Mouse (Mus musculus) forebrain, embryonic 13.5 days (tissue): ENCODE measurements around the gene Tmem230. TPM values are rescaled to one million over a fixed set of nuclear protein-coding genes. Genes with fewer than 3 reads are reported as not detected.
"Not testable (repeated sequence)": the region's sequence is repeated elsewhere in the genome, so short reads cannot be mapped to it uniquely, and the experiment has no call there.

Experiments used
- ATAC-seq: fragments of 200-750 bp; cut with Nextera tagmentation; 2 replicates; pipeline ENCODE4 v1.8.0; 2017
- H3K27ac ChIP-seq: fragments of 300-500 bp; sonication (generic); 2 replicates; pipeline ENCODE4 v1.5.1; 2015; ENCODE audit warnings: inconsistent platforms, mild to moderate bottlenecking, moderate library complexity
- H3K27me3 ChIP-seq: fragments of 300-500 bp; sonication (generic); 2 replicates; pipeline ENCODE4 v1.6.1; 2015; ENCODE audit warnings: mild to moderate bottlenecking, inconsistent platforms
- H3K36me3 ChIP-seq: fragments of 300-500 bp; sonication (generic); 2 replicates; pipeline ENCODE4 v1.6.1; 2015; ENCODE audit warnings: mild to moderate bottlenecking, inconsistent platforms; ENCODE audit not compliant: poor library complexity, severe bottlenecking
- H3K4me1 ChIP-seq: fragments of 300-500 bp; sonication (generic); 2 replicates; pipeline ENCODE4 v1.6.1; 2015; ENCODE audit warnings: inconsistent platforms
- H3K4me2 ChIP-seq: fragments of 300-500 bp; sonication (generic); 2 replicates; pipeline ENCODE4 v1.6.1; 2015; ENCODE audit warnings: inconsistent platforms, mild to moderate bottlenecking, moderate library complexity
- H3K4me3 ChIP-seq: fragments of 300-500 bp; sonication (generic); 2 replicates; pipeline ENCODE4 v1.5.1; 2015; ENCODE audit warnings: mild to moderate bottlenecking, inconsistent platforms
- H3K9ac ChIP-seq: fragments of 300-500 bp; sonication (generic); 2 replicates; pipeline ENCODE4 v1.6.1; 2015; ENCODE audit warnings: mild to moderate bottlenecking, inconsistent platforms
- H3K9me3 ChIP-seq: fragments of 300-500 bp; sonication (generic); replicated peaks from 2 replicates; pipeline ENCODE4 v1.6.1; 2016; ENCODE audit warnings: inconsistent platforms
- WGBS: fragments of 180-500 bp; shearing (Covaris S2); methylation state at CpG from one replicate; pipeline ENCODE4 v1.1.7; 2015; 5-methylcytosine and 5-hydroxymethylcytosine counted together
- polyA plus RNA-seq: library from polyadenylated mRNA; unstranded; fragments of >200 nt; fragmentation: Nextera tagmentation; extraction: Ambion mirVana; gene quantifications from 2 replicates; pipeline ENCODE4 v1.2.1, GENCODE M21; 2015

The Tmem230 gene
- polyA plus RNA-seq, 1 experiment from 2014 or later: 48.9 TPM

GRCm38 (mm10) chr2:132251911-132252310, 4.3 kb upstream of the Tmem230 start:
- no peaks in the 10 kb centered on the region for H3K9me3 ChIP-seq
- H3K4me2 ChIP-seq: peak overlapping the region; percentile 72
- peak overlapping the region; percentile 78 for H3K9ac ChIP-seq
- peaks cover 50% of the 10 kb centered on the region for H3K4me1 ChIP-seq
- ATAC-seq: no peak
- no peaks in the 10 kb centered on the region for H3K27me3 ChIP-seq
- H3K27ac ChIP-seq: peak overlapping the region; percentile 80
- peaks cover 30% of the 10 kb centered on the region for H3K36me3 ChIP-seq
- peak overlapping the region; percentile 59 for H3K4me3 ChIP-seq
- 13% methylated on average over 8 of the region's 8 CpGs for WGBS

DNA sequence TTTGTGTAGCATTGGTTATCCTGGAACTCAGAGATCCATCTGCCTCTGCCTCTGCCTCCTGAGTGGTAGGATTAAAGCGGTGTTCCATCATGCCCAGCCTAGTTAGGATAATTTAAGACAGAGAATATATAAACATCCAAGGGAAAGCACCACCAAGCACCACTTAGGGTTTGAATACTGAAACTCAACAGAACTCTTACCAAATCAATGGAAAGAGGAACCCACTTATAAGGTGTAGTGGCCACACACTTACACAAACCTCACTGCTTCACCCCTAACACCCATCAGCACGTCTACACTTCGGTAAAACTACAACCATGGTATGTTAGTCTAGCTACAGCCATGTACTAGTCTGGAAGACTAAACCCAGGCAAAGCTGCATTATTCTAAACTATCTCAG, 4.2 kb downstream of the Tmem230 start:
- WGBS: 96% methylated on average over 3 of the region's 3 CpGs
- Histone ChIP-seq H3K4me2 (no peak overlapping the region), H3K27ac (no peak overlapping the region), H3K36me3 (peaks cover 22% of the 10 kb centered on the region), H3K9ac (no peak overlapping the region), H3K4me3 (no peak overlapping the region), H3K4me1 (peaks cover 12% of the 10 kb centered on the region), H3K27me3 (no peaks in the 10 kb centered on the region), H3K9me3 (no peaks in the 10 kb centered on the region)
- ATAC-seq: no peak

DNA sequence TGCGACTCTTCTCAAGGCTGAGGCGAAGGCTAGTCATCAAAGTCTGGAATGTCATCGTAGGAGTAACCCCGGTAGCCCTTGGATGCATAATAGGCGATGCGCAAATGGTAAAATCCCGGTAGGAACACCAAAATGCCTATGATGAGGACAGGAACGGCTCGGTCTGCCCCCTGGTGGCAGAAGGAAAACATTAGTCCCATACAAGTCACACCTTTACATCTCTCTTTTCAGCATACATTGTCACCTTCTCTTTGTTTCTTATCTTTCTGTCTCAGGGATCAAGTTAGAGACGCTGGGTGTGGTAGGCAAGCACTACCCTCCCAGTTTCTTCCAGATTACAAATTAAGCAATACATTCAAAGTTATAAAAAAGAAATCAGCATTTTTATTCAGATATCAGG, 7.2 kb downstream of the Tmem230 start:
- not testable (repeated sequence) for H3K9me3 ChIP-seq, H3K4me3 ChIP-seq, H3K4me2 ChIP-seq, H3K27me3 ChIP-seq, H3K4me1 ChIP-seq, H3K27ac ChIP-seq, H3K9ac ChIP-seq
- peaks cover 18% of the 10 kb centered on the region; the same call in 1 of the 2 replicates for H3K36me3 ChIP-seq
- ATAC-seq: 0 out of 2 replicates have a peak, but pooled peaks have one; percentile 36
- 31% methylated on average over 10 of the region's 10 CpGs for WGBS

DNA sequence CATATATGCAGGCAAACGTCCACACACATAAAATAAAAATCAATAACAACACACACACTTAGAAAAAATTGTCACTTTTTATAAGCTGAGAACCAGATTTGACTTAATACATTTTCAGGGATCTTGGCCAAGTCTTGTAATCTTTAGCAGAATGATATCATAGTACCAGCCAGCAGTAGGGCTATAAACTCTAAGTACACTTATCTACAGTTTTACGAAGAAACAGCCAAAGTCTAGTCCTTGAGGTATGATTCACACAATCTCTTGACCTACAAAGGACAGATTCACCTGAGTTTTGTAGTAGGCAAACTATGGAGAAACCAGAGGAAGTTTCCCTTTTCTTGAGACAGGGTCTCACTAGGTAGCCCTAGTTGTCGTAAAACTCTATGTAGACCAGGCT, 8.2 kb downstream of the Tmem230 start:
- WGBS: 90% methylated on average over 3 of the region's 3 CpGs
- not testable (repeated sequence) for H3K9me3 ChIP-seq, ATAC-seq

GRCm38 (mm10) chr2:132235975-132236374, 11.6 kb downstream of the Tmem230 start:
- 86% methylated on average over 7 of the region's 7 CpGs for WGBS
- H3K27me3 ChIP-seq: no peaks in the 10 kb centered on the region
- no peaks in the 10 kb centered on the region for H3K4me1 ChIP-seq
- no peak overlapping the region for H3K27ac ChIP-seq
- no peak for ATAC-seq
- H3K4me2 ChIP-seq: no peak overlapping the region
- H3K9ac ChIP-seq: no peak overlapping the region
- no peaks in the 10 kb centered on the region for H3K9me3 ChIP-seq
- H3K4me3 ChIP-seq: no peak overlapping the region
- H3K36me3 ChIP-seq: no peaks in the 10 kb centered on the region

More for the DNA sequence above, 8.2 kb downstream of the Tmem230 start:
- H3K4me1 ChIP-seq, H3K4me3 ChIP-seq, H3K27me3 ChIP-seq, H3K27ac ChIP-seq, H3K4me2 ChIP-seq, H3K9ac ChIP-seq: not testable (repeated sequence)
- H3K36me3 ChIP-seq: peaks cover 13% of the 10 kb centered on the region; the same call in 1 of the 2 replicates

DNA sequence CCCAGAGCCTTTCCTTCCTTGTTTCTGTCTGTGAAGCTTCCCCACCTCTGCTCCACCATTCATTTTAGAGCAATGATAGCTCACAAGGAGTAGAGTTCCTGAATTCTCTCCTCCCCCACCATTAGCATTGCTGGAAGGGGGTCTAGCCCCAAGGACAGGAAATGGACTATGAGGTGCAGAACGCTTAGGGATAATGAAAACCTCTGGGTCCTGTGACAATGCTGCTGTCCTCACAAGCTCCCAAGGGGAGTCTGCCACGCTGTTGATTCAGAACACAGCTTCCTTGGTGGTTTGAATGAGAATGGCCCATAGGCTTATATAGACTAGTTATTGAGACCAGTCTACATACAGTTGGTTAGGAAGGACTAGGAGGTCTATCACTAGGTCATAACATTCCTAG, 12.3 kb downstream of the Tmem230 start:
- H3K4me1 ChIP-seq: no peaks in the 10 kb centered on the region
- WGBS: 75% methylated on average over 2 of the region's 2 CpGs
- no peak overlapping the region for H3K9ac ChIP-seq
- H3K27me3 ChIP-seq: no peaks in the 10 kb centered on the region
- H3K4me3 ChIP-seq: no peak overlapping the region
- no peak for ATAC-seq
- no peak overlapping the region for H3K4me2 ChIP-seq
- no peaks in the 10 kb centered on the region for H3K36me3 ChIP-seq
- no peak overlapping the region for H3K27ac ChIP-seq
- no peaks in the 10 kb centered on the region for H3K9me3 ChIP-seq

GRCm38 (mm10) chr2:132233985-132234765, 13.4 kb downstream of the Tmem230 start:
- no peaks in the 10 kb centered on the region for H3K27me3 ChIP-seq
- H3K4me3 ChIP-seq: no peak overlapping the region
- H3K9me3 ChIP-seq: no peaks in the 10 kb centered on the region
- WGBS: 67% methylated on average over 16 of the region's 16 CpGs
- ATAC-seq: no peak
- no peaks in the 10 kb centered on the region for H3K36me3 ChIP-seq
- no peak overlapping the region for H3K27ac ChIP-seq
- H3K4me1 ChIP-seq: no peaks in the 10 kb centered on the region
- no peak overlapping the region for H3K4me2 ChIP-seq
- H3K9ac ChIP-seq: no peak overlapping the region

DNA sequence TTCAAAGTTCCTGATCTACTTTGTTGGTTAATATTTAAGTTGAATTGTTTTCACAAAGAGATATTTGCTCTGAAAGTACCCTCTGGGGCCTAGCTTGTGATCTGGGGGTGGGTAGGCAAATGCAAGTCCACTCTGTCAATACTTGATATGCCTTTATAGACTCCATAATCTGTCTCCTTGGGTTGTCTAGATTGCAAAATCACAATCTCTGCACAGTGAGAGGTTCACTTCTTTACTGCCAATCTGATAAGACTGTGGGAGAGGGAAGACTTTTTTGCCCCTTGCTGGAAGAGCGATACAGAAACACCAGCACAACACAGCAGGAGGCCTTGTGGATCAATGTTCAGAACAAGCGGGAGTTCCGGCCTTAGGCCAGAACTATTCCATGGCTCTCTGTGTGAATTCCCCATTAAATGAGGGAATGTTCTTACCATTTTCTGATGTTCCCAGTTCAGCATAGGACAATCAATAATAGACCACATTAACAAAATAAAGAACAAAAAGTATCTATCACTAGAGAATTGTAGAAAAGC, 15.1 kb downstream of the Tmem230 start:
- no peaks in the 10 kb centered on the region for H3K9me3 ChIP-seq
- H3K4me3 ChIP-seq: no peak overlapping the region
- H3K4me1 ChIP-seq: no peaks in the 10 kb centered on the region
- no peak overlapping the region for H3K9ac ChIP-seq
- ATAC-seq: no peak
- H3K27me3 ChIP-seq: no peaks in the 10 kb centered on the region
- no peak overlapping the region for H3K27ac ChIP-seq
- WGBS: 66% methylated on average over 3 of the region's 3 CpGs
- H3K4me2 ChIP-seq: no peak overlapping the region
- no peaks in the 10 kb centered on the region for H3K36me3 ChIP-seq

DNA sequence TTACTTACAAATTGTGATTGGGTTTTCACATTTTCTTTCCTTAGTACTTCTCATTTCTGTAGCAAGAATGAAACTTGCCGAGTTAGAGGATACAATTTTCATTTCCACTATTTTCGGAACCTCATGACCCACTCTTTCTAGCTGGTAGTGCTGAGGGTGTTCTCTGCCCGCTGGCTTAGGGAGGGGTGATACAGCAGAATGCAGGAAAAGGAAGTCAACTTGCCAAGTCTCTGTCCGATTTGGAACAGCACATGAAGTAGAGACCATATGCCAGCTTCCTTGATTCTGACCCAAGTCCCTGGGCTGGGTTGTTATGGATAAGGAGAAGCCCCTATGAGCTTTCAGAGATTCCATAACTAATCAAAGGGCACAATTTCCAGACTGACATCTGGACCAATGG, 23.2 kb downstream of the Tmem230 start:
- Histone ChIP-seq H3K36me3 (no peaks in the 10 kb centered on the region), H3K4me1 (no peaks in the 10 kb centered on the region), H3K27ac (no peak overlapping the region), H3K4me2 (no peak overlapping the region), H3K27me3 (no peaks in the 10 kb centered on the region), H3K4me3 (no peak overlapping the region), H3K9me3 (no peaks in the 10 kb centered on the region), H3K9ac (no peak overlapping the region)
- no peak for ATAC-seq
- WGBS: 92% methylated on average over 4 of the region's 4 CpGs

DNA sequence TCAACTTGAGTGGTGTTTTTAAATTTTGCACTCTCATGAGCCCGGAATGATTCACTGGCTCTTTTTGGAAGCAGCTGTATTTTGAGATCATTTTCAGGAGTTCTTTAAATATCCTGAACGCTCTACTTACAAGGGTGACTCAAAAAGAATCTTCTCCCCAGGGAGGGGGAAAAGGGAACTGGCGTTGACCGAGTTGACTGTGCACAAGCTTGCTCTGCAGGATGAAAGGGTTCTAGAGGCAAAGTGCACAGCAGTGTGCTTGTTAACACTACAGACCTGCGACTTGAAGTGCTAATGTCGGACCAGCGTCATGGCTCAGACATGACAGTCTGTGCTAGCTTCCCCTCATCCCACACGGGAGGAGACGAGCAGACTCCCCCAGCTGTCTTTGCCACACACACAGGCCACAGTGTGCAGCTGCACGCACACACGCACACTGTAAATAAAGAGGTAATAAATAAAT, 26.0 kb downstream of the Tmem230 start:
- no peak overlapping the region for H3K9ac ChIP-seq
- no peak for ATAC-seq
- WGBS: 78% methylated on average over 11 of the region's 11 CpGs
- no peaks in the 10 kb centered on the region for H3K9me3 ChIP-seq
- no peak overlapping the region for H3K4me2 ChIP-seq
- no peaks in the 10 kb centered on the region for H3K4me1 ChIP-seq
- no peaks in the 10 kb centered on the region for H3K36me3 ChIP-seq
- no peak overlapping the region for H3K27ac ChIP-seq
- no peaks in the 10 kb centered on the region for H3K27me3 ChIP-seq
- no peak overlapping the region for H3K4me3 ChIP-seq

GRCm38 (mm10) chr2:132211995-132212656, 35.5 kb downstream of the Tmem230 start:
- H3K4me1 ChIP-seq: no peaks in the 10 kb centered on the region
- no peaks in the 10 kb centered on the region for H3K9me3 ChIP-seq
- H3K9ac ChIP-seq: no peak overlapping the region
- 94% methylated on average over 5 of the region's 5 CpGs for WGBS
- no peak overlapping the region for H3K4me3 ChIP-seq
- H3K4me2 ChIP-seq: no peak overlapping the region
- no peaks in the 10 kb centered on the region for H3K27me3 ChIP-seq
- no peaks in the 10 kb centered on the region for H3K36me3 ChIP-seq
- H3K27ac ChIP-seq: no peak overlapping the region
- no peak for ATAC-seq

DNA sequence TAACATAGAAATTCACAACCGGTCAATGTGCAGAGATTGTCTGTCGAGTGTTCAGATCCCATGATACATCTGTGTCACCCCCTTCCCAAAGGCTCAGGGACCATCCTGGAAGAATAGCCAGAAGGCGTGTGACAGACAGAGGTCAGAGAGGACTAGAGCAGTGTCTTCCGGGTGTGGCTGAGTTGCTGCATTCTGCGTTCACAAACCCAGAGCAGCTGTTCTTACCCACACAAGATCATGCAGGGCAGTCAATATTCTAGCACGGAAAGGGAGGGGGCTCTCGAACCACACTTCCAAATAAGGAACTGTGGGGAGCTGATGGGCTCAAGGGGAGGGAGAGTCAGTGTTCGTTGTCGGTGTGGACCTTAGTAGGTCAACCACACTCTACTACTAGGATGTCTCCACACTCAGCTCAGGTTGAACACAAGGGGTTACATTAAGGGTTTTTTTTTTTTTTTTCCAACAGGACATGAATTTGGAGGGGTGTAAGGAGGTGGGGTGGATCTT, 36.7 kb downstream of the Tmem230 start:
- H3K27ac ChIP-seq: no peak overlapping the region
- H3K27me3 ChIP-seq: no peaks in the 10 kb centered on the region
- no peak overlapping the region for H3K4me2 ChIP-seq
- H3K9me3 ChIP-seq: no peaks in the 10 kb centered on the region
- H3K4me1 ChIP-seq: no peaks in the 10 kb centered on the region
- WGBS: 91% methylated on average over 9 of the region's 9 CpGs
- ATAC-seq: no peak
- H3K4me3 ChIP-seq: no peak overlapping the region
- H3K36me3 ChIP-seq: no peaks in the 10 kb centered on the region
- H3K9ac ChIP-seq: no peak overlapping the region
